Mouse (Mus musculus): ENCODE results near the gene Bcl2. TPM values are rescaled to one million over a fixed set of nuclear protein-coding genes. Genes with fewer than 3 reads are reported as not detected.

The Bcl2 gene
- total RNA-seq, 1 experiment = 0.98 TPM

DNA sequence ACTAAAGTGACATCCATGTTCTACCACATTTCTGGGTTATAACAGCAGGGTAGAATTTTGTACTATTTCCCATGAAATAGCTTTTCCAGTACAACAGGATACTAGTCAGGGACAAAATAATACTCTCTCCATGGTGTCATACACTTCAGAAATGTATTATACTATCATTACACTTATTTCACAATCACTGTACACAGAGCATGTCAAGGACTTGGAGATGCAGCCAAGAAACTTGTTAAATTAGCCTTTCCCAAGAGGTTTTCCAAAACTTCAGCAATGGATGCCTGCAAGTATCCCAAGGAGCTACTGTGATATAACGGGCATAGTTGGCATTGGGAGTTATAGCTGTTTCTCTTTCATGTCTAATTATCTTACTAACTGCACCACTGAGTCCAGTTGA, 73.5 kb downstream of the Bcl2 start:
- DNase-seq (ENCODE audit: low read depth, low spot score) = no peak
- Histone ChIP-seq H3K9me3 (ENCODE audit: control insufficient read depth, insufficient read depth, low read depth, low read length) (no peaks in the 10 kb centered on the region), H3K9ac (ENCODE audit: insufficient read depth, low read depth, low read length, poor library complexity, severe bottlenecking) (no peak overlapping the region), H3K4me3 (ENCODE audit: insufficient read depth in 1 of 2, low read depth in 1 of 2, low read length in 2 of 2, poor library complexity in 1 of 2, severe bottlenecking in 1 of 2) (no peak overlapping the region), H3K4me1 (ENCODE audit: control insufficient read depth in 2 of 2, insufficient read depth in 2 of 2, low read length in 2 of 2, poor library complexity in 1 of 2) (no peaks in the 10 kb centered on the region), H3K27ac (ENCODE audit: insufficient read depth, low read depth, low read length, poor library complexity, severe bottlenecking) (no peak overlapping the region), H3K36me3 (ENCODE audit: control insufficient read depth, insufficient read depth, low read length, poor library complexity, severe bottlenecking) (no peaks in the 10 kb centered on the region)
- TF ChIP-seq CHD2 (IDR thresholded peaks at IDR 0.05; ENCODE audit: low read depth, low read length) (no peak), MAFK (IDR thresholded peaks at IDR 0.05; ENCODE audit: insufficient read depth, low read depth, low read length) (no peak), ZC3H11A (IDR thresholded peaks at IDR 0.05; ENCODE audit: borderline replicate concordance, low read depth, low read length) (no peak)
- in situ Hi-C loops (cut with MboI; ENCODE audit: low sequenced_read_pairs in 2 of 2, unreplicated experiment in 2 of 2) = no loop called here

DNA sequence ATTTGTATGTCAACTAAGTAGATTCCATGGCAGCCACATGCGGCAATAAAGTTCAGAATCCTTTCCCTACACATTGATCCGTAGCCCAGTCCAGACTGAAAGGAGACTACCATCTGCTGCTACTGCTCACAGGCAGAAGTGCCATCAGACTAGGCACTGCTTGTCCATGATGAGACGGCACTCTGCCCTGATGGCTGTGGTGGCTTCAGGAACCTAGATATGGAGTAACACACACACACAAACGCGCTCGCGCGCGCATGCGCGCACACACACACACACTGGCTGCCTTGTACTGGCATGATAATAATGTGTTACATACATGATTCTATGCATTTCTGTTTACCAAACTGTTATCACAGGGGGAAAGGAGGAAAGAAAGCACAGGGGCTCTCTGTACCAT, 76.4 kb downstream of the Bcl2 start:
- no peak for TF ChIP-seq ZC3H11A (IDR thresholded peaks at IDR 0.05; ENCODE audit: borderline replicate concordance, low read depth, low read length)
- TF ChIP-seq ZNF384 (IDR thresholded peaks at IDR 0.05; ENCODE audit: low read depth, low read length) = no peak
- no peak for DNase-seq (ENCODE audit: low read depth, low spot score)
- Histone ChIP-seq H3K9ac (ENCODE audit: insufficient read depth, low read depth, low read length, poor library complexity, severe bottlenecking) (no peak overlapping the region), H3K4me1 (ENCODE audit: control insufficient read depth in 2 of 2, insufficient read depth in 2 of 2, low read length in 2 of 2, poor library complexity in 1 of 2) (no peaks in the 10 kb centered on the region), H3K4me3 (ENCODE audit: insufficient read depth in 1 of 2, low read depth in 1 of 2, low read length in 2 of 2, poor library complexity in 1 of 2, severe bottlenecking in 1 of 2) (no peak overlapping the region), H3K36me3 (ENCODE audit: control insufficient read depth, insufficient read depth, low read length, poor library complexity, severe bottlenecking) (no peaks in the 10 kb centered on the region), H3K27ac (ENCODE audit: insufficient read depth, low read depth, low read length, poor library complexity, severe bottlenecking) (no peak overlapping the region), H3K9me3 (ENCODE audit: control insufficient read depth, insufficient read depth, low read depth, low read length) (no peaks in the 10 kb centered on the region)
- in situ Hi-C loops (cut with MboI; ENCODE audit: low sequenced_read_pairs in 2 of 2, unreplicated experiment in 2 of 2) = no loop called here

DNA sequence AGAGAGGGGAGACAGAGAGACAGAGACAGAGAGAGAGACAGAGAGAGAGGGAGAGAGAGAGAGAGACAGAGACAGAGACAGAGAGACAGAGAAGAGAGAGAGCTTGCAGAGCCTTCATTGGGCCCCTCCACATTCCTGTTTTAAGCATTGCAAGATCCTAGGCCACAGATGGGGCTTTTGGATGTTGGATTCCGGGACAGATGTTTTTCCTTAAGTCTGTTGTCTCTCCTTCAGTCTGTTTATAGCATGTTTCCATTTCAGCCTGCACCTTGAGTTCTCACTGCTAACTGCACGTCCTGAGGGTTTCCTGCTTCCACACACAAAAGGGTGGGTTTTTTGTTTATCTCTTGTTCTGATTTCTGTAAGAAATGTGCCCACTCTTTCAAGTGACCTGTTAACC, 77.4 kb downstream of the Bcl2 start:
- Histone ChIP-seq H3K4me1 (ENCODE audit: control insufficient read depth in 2 of 2, insufficient read depth in 2 of 2, low read length in 2 of 2, poor library complexity in 1 of 2) (no peaks in the 10 kb centered on the region), H3K9ac (ENCODE audit: insufficient read depth, low read depth, low read length, poor library complexity, severe bottlenecking) (no peak overlapping the region), H3K36me3 (ENCODE audit: control insufficient read depth, insufficient read depth, low read length, poor library complexity, severe bottlenecking) (no peaks in the 10 kb centered on the region), H3K27ac (ENCODE audit: insufficient read depth, low read depth, low read length, poor library complexity, severe bottlenecking) (no peak overlapping the region), H3K4me3 (ENCODE audit: insufficient read depth in 1 of 2, low read depth in 1 of 2, low read length in 2 of 2, poor library complexity in 1 of 2, severe bottlenecking in 1 of 2) (no peak overlapping the region), H3K9me3 (ENCODE audit: control insufficient read depth, insufficient read depth, low read depth, low read length) (no peaks in the 10 kb centered on the region)
- no peak for DNase-seq (ENCODE audit: low read depth, low spot score)
- in situ Hi-C loops (cut with MboI; ENCODE audit: low sequenced_read_pairs in 2 of 2, unreplicated experiment in 2 of 2) = no loop called here
- TF ChIP-seq ZC3H11A (IDR thresholded peaks at IDR 0.05; ENCODE audit: borderline replicate concordance, low read depth, low read length) = no peak
- TF ChIP-seq ZNF384 (IDR thresholded peaks at IDR 0.05; ENCODE audit: low read depth, low read length) = no peak
- no peak for TF ChIP-seq HCFC1 (IDR thresholded peaks at IDR 0.05; ENCODE audit: borderline replicate concordance, insufficient read depth, low read length)
- TF ChIP-seq MAFK (IDR thresholded peaks at IDR 0.05; ENCODE audit: insufficient read depth, low read depth, low read length) = no peak
- no peak for TF ChIP-seq CHD2 (IDR thresholded peaks at IDR 0.05; ENCODE audit: low read depth, low read length)

- no peaks in the 10 kb centered on the region for H3K4me1 ChIP-seq (ENCODE audit: control insufficient read depth in 2 of 2, insufficient read depth in 2 of 2, low read length in 2 of 2, poor library complexity in 1 of 2)
- H3K36me3 ChIP-seq (ENCODE audit: control insufficient read depth, insufficient read depth, low read length, poor library complexity, severe bottlenecking) = no peaks in the 10 kb centered on the region
- H3K27ac ChIP-seq (ENCODE audit: insufficient read depth, low read depth, low read length, poor library complexity, severe bottlenecking) = no peak overlapping the region
- no peak overlapping the region for H3K4me3 ChIP-seq (ENCODE audit: insufficient read depth in 1 of 2, low read depth in 1 of 2, low read length in 2 of 2, poor library complexity in 1 of 2, severe bottlenecking in 1 of 2)
- H3K9me3 ChIP-seq (ENCODE audit: control insufficient read depth, insufficient read depth, low read depth, low read length) = no peaks in the 10 kb centered on the region
- DNase-seq (ENCODE audit: low read depth, low spot score) = no peak
- in situ Hi-C loops (cut with MboI; ENCODE audit: low sequenced_read_pairs in 2 of 2, unreplicated experiment in 2 of 2) = no loop called here
- H3K9ac ChIP-seq (ENCODE audit: insufficient read depth, low read depth, low read length, poor library complexity, severe bottlenecking) = no peak overlapping the region
- TF ChIP-seq HCFC1 (IDR thresholded peaks at IDR 0.05; ENCODE audit: borderline replicate concordance, insufficient read depth, low read length) (no peak), ZNF384 (IDR thresholded peaks at IDR 0.05; ENCODE audit: low read depth, low read length) (no peak), MAFK (IDR thresholded peaks at IDR 0.05; ENCODE audit: insufficient read depth, low read depth, low read length) (no peak), ZC3H11A (IDR thresholded peaks at IDR 0.05; ENCODE audit: borderline replicate concordance, low read depth, low read length) (no peak), CHD2 (IDR thresholded peaks at IDR 0.05; ENCODE audit: low read depth, low read length) (no peak)
Measured at GRCm38 (mm10) chr1:106633207-106633606, 80.9 kb downstream of the Bcl2 start.

- H3K9ac ChIP-seq (ENCODE audit: insufficient read depth, low read depth, low read length, poor library complexity, severe bottlenecking) = no peak overlapping the region
- no peak overlapping the region for H3K4me3 ChIP-seq (ENCODE audit: insufficient read depth in 1 of 2, low read depth in 1 of 2, low read length in 2 of 2, poor library complexity in 1 of 2, severe bottlenecking in 1 of 2)
- H3K4me1 ChIP-seq (ENCODE audit: control insufficient read depth in 2 of 2, insufficient read depth in 2 of 2, low read length in 2 of 2, poor library complexity in 1 of 2) = no peaks in the 10 kb centered on the region
- H3K36me3 ChIP-seq (ENCODE audit: control insufficient read depth, insufficient read depth, low read length, poor library complexity, severe bottlenecking) = no peaks in the 10 kb centered on the region
- in situ Hi-C loops (cut with MboI; ENCODE audit: low sequenced_read_pairs in 2 of 2, unreplicated experiment in 2 of 2) = no loop called here
- no peak overlapping the region for H3K27ac ChIP-seq (ENCODE audit: insufficient read depth, low read depth, low read length, poor library complexity, severe bottlenecking)
- no peaks in the 10 kb centered on the region for H3K9me3 ChIP-seq (ENCODE audit: control insufficient read depth, insufficient read depth, low read depth, low read length)
- no peak for DNase-seq (ENCODE audit: low read depth, low spot score)
- TF ChIP-seq CHD2 (IDR thresholded peaks at IDR 0.05; ENCODE audit: low read depth, low read length) (no peak), ZC3H11A (IDR thresholded peaks at IDR 0.05; ENCODE audit: borderline replicate concordance, low read depth, low read length) (no peak), HCFC1 (IDR thresholded peaks at IDR 0.05; ENCODE audit: borderline replicate concordance, insufficient read depth, low read length) (no peak), ZNF384 (IDR thresholded peaks at IDR 0.05; ENCODE audit: low read depth, low read length) (no peak), MAFK (IDR thresholded peaks at IDR 0.05; ENCODE audit: insufficient read depth, low read depth, low read length) (no peak)
Measured at GRCm38 (mm10) chr1:106631869-106632463, 82.1 kb downstream of the Bcl2 start.
